22 mouse cellular contexts compared by ENCODE assay signal in genomic region chr4:13298629-13299028, GRCm38 (mm10).
DNase-seq lines count a peak whose midpoint lies in the region; ATAC-seq and TF ChIP-seq lines count a peak whose summit lies in the region.
"Had no signal": no experiment of that assay in that cellular context is flagged by ENCODE, and none has a peak within 500 bp of the region (broad histone marks: within the 10 kb centered on the region; RNA-seq: fewer than 3 reads in every experiment).

No protein-coding gene starts in this region.

- no peaks in the 10 kb centered on the region for H3K9me3 ChIP-seq in forebrain, embryonic 14.5 days (replicated peaks; ENCODE audit: control insufficient read depth, low read length)
- no peaks in the 10 kb centered on the region for H3K9me3 ChIP-seq in forebrain, embryonic 15.5 days
- no peaks in the 10 kb centered on the region for H3K9me3 ChIP-seq in hindbrain, embryonic 16.5 days (ENCODE audit: control insufficient read depth, low read length)
- H3K9me3 ChIP-seq in midbrain, embryonic 14.5 days (ENCODE audit: control insufficient read depth, low read length) = no peaks in the 10 kb centered on the region
- H3K9me3 ChIP-seq: embryonic facial prominence, embryonic 15.5 days; heart, embryonic 13.5 days; intestine, embryonic 15.5 days had no signal

- no peak for DNase-seq in forebrain, embryonic 14.5 days (ENCODE audit: low spot score)
- peak; percentile 35 for DNase-seq in brain, embryonic 14.5 days (ENCODE audit: low read depth)
- DNase-seq in midbrain, embryonic 14.5 days = peak; percentile 36
- no peak for DNase-seq in retina, postnatal 1 day
- no peak for DNase-seq in testis, postnatal 14 days (ENCODE audit: low spot score)
- DNase-seq: adrenal gland, adult 8-10 months; cerebellum, postnatal 10 days; heart, postnatal 36 days; kidney, adult 9 months; kidney, postnatal 4 days; lung, adult 18-20 months; lung, postnatal 14 days; right cerebral cortex, adult 18-20 months; thymus, postnatal 25 days had no signal

- no peak overlapping the region for H3K4me3 ChIP-seq in forebrain, embryonic 14.5 days (ENCODE audit: low read depth, low read length)
- no peak overlapping the region for H3K4me3 ChIP-seq in forebrain, embryonic 15.5 days
- H3K4me3 ChIP-seq in hindbrain, embryonic 16.5 days (ENCODE audit: low read length) = no peak overlapping the region
- H3K4me3 ChIP-seq in midbrain, embryonic 14.5 days (replicated peaks; ENCODE audit: low read depth, low read length) = no peak overlapping the region
- H3K4me3 ChIP-seq: embryonic facial prominence, embryonic 15.5 days; heart, embryonic 13.5 days; intestine, embryonic 15.5 days had no signal

- 73% methylated on average over 2 of the region's 2 CpGs for WGBS in forebrain, embryonic 14.5 days
- WGBS in forebrain, embryonic 15.5 days = 67% methylated on average over 2 of the region's 2 CpGs
- 53% methylated on average over 2 of the region's 2 CpGs for WGBS in hindbrain, embryonic 16.5 days
- WGBS in midbrain, embryonic 14.5 days = 61% methylated on average over 2 of the region's 2 CpGs

- ATAC-seq in forebrain, embryonic 14.5 days = 0 out of 2 replicates have a peak, but pooled peaks have one; percentile 18
- ATAC-seq in forebrain, embryonic 15.5 days (replicated peaks) = no peak; the same call in 1 of the 2 replicates
- ATAC-seq in hindbrain, embryonic 16.5 days = 0 out of 2 replicates have a peak, but pooled peaks have one; percentile 37
- ATAC-seq in midbrain, embryonic 14.5 days (ENCODE audit: low FRiP score, low TSS enrichment) = no peak; the same call in 1 of the 2 replicates
- ATAC-seq: CD4-positive, CD25-positive, alpha-beta regulatory T cell, adult 4 months; intestine, embryonic 15.5 days; Patski had no signal

- H3K27ac ChIP-seq in forebrain, embryonic 14.5 days (ENCODE audit: low read depth, low read length) = no peak overlapping the region
- H3K27ac ChIP-seq in forebrain, embryonic 15.5 days (replicated peaks) = no peak overlapping the region
- H3K27ac ChIP-seq in hindbrain, embryonic 16.5 days (ENCODE audit: low read depth, low read length) = no peak overlapping the region
- H3K27ac ChIP-seq in midbrain, embryonic 14.5 days (replicated peaks; ENCODE audit: low read depth, low read length) = no peak overlapping the region
- H3K27ac ChIP-seq: embryonic facial prominence, embryonic 15.5 days; heart, embryonic 13.5 days; intestine, embryonic 15.5 days had no signal

- peaks cover 3% of the 10 kb centered on the region for H3K4me1 ChIP-seq in forebrain, embryonic 14.5 days (ENCODE audit: control insufficient read depth, insufficient read depth, low read length)
- peaks cover 9% of the 10 kb centered on the region; the same call in 1 of the 2 replicates for H3K4me1 ChIP-seq in forebrain, embryonic 15.5 days
- H3K4me1 ChIP-seq in hindbrain, embryonic 16.5 days (ENCODE audit: control insufficient read depth, insufficient read depth, low read depth, low read length) = peaks cover 4% of the 10 kb centered on the region
- H3K4me1 ChIP-seq in midbrain, embryonic 14.5 days (ENCODE audit: control insufficient read depth, insufficient read depth, low read length) = peaks cover 19% of the 10 kb centered on the region

- TF ChIP-seq CTCF in brain, embryonic 14.5 days (IDR thresholded peaks at IDR 0.05; ENCODE audit: borderline replicate concordance, extremely low read depth, insufficient read depth, insufficient read length) = no peak

- H3K4me2 ChIP-seq in forebrain, embryonic 14.5 days (ENCODE audit: low read length) = no peak overlapping the region
- H3K4me2 ChIP-seq in forebrain, embryonic 15.5 days (replicated peaks) = no peak overlapping the region
- peak overlapping the region; percentile 16; the same call in 1 of the 2 replicates for H3K4me2 ChIP-seq in hindbrain, embryonic 16.5 days (ENCODE audit: low read length)
- H3K4me2 ChIP-seq in midbrain, embryonic 14.5 days (ENCODE audit: low read length) = no peak overlapping the region
- H3K4me2 ChIP-seq: embryonic facial prominence, embryonic 15.5 days; heart, embryonic 13.5 days; intestine, embryonic 15.5 days; liver, embryonic 11.5 days had no signal

- H3K27me3 ChIP-seq in forebrain, embryonic 14.5 days (replicated peaks; ENCODE audit: control insufficient read depth, insufficient read depth, low read length) = no peaks in the 10 kb centered on the region
- no peaks in the 10 kb centered on the region for H3K27me3 ChIP-seq in forebrain, embryonic 15.5 days
- no peaks in the 10 kb centered on the region for H3K27me3 ChIP-seq in hindbrain, embryonic 16.5 days (replicated peaks; ENCODE audit: control insufficient read depth, insufficient read depth, low read length)
- no peaks in the 10 kb centered on the region for H3K27me3 ChIP-seq in midbrain, embryonic 14.5 days (ENCODE audit: control insufficient read depth, insufficient read depth, low read length)
- H3K27me3 ChIP-seq: embryonic facial prominence, embryonic 15.5 days; heart, embryonic 13.5 days; intestine, embryonic 15.5 days; Patski had no signal

- H3K9ac ChIP-seq in forebrain, embryonic 14.5 days (ENCODE audit: low read length) = no peak overlapping the region
- no peak overlapping the region for H3K9ac ChIP-seq in forebrain, embryonic 15.5 days (replicated peaks)
- H3K9ac ChIP-seq in hindbrain, embryonic 16.5 days (ENCODE audit: low read depth, low read length) = no peak overlapping the region
- H3K9ac ChIP-seq in midbrain, embryonic 14.5 days (replicated peaks; ENCODE audit: low read length) = no peak overlapping the region
- H3K9ac ChIP-seq: embryonic facial prominence, embryonic 15.5 days; heart, embryonic 13.5 days; intestine, embryonic 15.5 days had no signal

- TF ChIP-seq POLR2A in brain, embryonic 14.5 days (IDR thresholded peaks at IDR 0.05; ENCODE audit: borderline replicate concordance, extremely low read depth, insufficient read depth, insufficient read length, poor library complexity, severe bottlenecking) = no peak

- no peaks in the 10 kb centered on the region for H3K36me3 ChIP-seq in forebrain, embryonic 14.5 days (ENCODE audit: control insufficient read depth, insufficient read depth, low read length)
- no peaks in the 10 kb centered on the region for H3K36me3 ChIP-seq in forebrain, embryonic 15.5 days
- no peaks in the 10 kb centered on the region for H3K36me3 ChIP-seq in hindbrain, embryonic 16.5 days (ENCODE audit: control insufficient read depth, insufficient read depth, low read length)
- H3K36me3 ChIP-seq in midbrain, embryonic 14.5 days (ENCODE audit: control insufficient read depth, insufficient read depth, low read length) = no peaks in the 10 kb centered on the region
- H3K36me3 ChIP-seq: embryonic facial prominence, embryonic 15.5 days; heart, embryonic 13.5 days; intestine, embryonic 15.5 days had no signal

Comparison
In these comparisons a context has a peak if more than half of its experiments do, and no peak if none do; other contexts are left out.
1. ATAC-seq: peak in forebrain, embryonic 14.5 days (single experiment) and hindbrain, embryonic 16.5 days (single experiment); none in forebrain, embryonic 15.5 days (single experiment) and midbrain, embryonic 14.5 days (single experiment).
2. DNase-seq: peak in brain, embryonic 14.5 days (single experiment) and midbrain, embryonic 14.5 days (single experiment); none in forebrain, embryonic 14.5 days (single experiment), retina, postnatal 1 day (single experiment) and testis, postnatal 14 days (single experiment).